Mouse (Mus musculus) liver, adult 2 months (tissue): ENCODE measurements around the gene Fbxo28.

Experiments
- CTCF ChIP-seq: fragments of 200-500 bp; IDR thresholded peaks from 2 replicates; pipeline ENCODE4 v1.5.1; 2011; ENCODE audit warnings: low read depth, low read length, control low read depth
- POLR2A ChIP-seq: fragments of 200-500 bp; IDR thresholded peaks from 2 replicates; pipeline ENCODE4 v1.6.1; 2011; ENCODE audit warnings: low read length, control low read depth; ENCODE audit not compliant: insufficient read depth; ENCODE audit errors: extremely low read depth

DNA sequence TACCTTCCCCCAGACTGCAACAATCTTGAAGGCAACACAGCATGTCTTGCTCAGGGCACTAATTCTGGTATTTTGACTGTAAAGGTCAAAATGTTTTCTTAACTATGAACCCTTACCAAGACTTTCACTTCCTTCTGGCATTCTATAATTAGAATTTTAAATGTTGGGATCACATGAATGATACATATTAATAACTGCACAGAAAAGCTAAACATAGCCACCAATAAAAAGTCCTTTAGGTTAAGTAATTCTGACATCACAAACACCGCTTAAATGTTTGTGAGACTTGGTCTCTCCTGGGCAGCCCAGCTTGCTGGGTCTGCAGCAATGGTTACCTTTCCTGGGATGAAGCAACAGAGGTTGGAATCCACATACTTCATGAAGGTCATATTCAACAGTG is 15.5 kb downstream of the Fbxo28 start:
- TF ChIP-seq POLR2A = no peak
- no peak for TF ChIP-seq CTCF
